Mouse (Mus musculus) intestine, embryonic 15.5 days (tissue): ENCODE measurements around the gene Cd9. TPM values are rescaled to one million over a fixed set of nuclear protein-coding genes. Genes with fewer than 3 reads are reported as not detected.
A peak's percentile ranks its signal among the peaks of the same experiment; 100 is the strongest.
"Not testable (repeated sequence)": the region's sequence is repeated elsewhere in the genome, so short reads cannot be mapped to it uniquely, and the experiment has no call there.

ENCODE experiments used
- ATAC-seq: fragments of 200-750 bp; cut with Nextera tagmentation; 2 replicates; pipeline ENCODE4 v1.8.0; 2017; ENCODE audit warnings: moderate TSS enrichment, moderate library complexity
- H3K27ac ChIP-seq: fragments of 300-500 bp; sonication (generic); 2 replicates; pipeline ENCODE4 v1.5.1; 2015; ENCODE audit warnings: mild to moderate bottlenecking, inconsistent platforms
- H3K27me3 ChIP-seq: fragments of 300-500 bp; sonication (generic); replicated peaks from 2 replicates; pipeline ENCODE4 v1.6.1; 2015; ENCODE audit warnings: inconsistent platforms
- H3K36me3 ChIP-seq: fragments of 300-500 bp; sonication (generic); 2 replicates; pipeline ENCODE4 v1.6.1; 2015; ENCODE audit warnings: inconsistent platforms
- H3K4me1 ChIP-seq: fragments of 300-500 bp; sonication (generic); replicated peaks from 2 replicates; pipeline ENCODE4 v1.6.1; 2015; ENCODE audit warnings: inconsistent platforms
- H3K4me2 ChIP-seq: fragments of 300-500 bp; sonication (generic); replicated peaks from 2 replicates; pipeline ENCODE4 v1.6.1; 2015; ENCODE audit warnings: mild to moderate bottlenecking, inconsistent platforms
- H3K4me3 ChIP-seq: fragments of 300-500 bp; sonication (generic); replicated peaks from 2 replicates; pipeline ENCODE4 v1.5.1; 2015; ENCODE audit warnings: inconsistent platforms
- H3K9ac ChIP-seq: fragments of 300-500 bp; sonication (generic); 2 replicates; pipeline ENCODE4 v1.6.1; 2015; ENCODE audit warnings: inconsistent platforms
- H3K9me3 ChIP-seq: fragments of 300-500 bp; sonication (generic); 2 replicates; pipeline ENCODE4 v1.6.1; 2016; ENCODE audit warnings: inconsistent platforms
- WGBS: fragments of 180-500 bp; shearing (Covaris S2); methylation state at CpG from one replicate; pipeline ENCODE4 v1.1.7; 2015; 5-methylcytosine and 5-hydroxymethylcytosine counted together
- polyA plus RNA-seq: library from polyadenylated mRNA; unstranded; fragments of >200 nt; fragmentation: Nextera tagmentation; extraction: Ambion mirVana; gene quantifications from 2 replicates; pipeline ENCODE4 v1.2.1, GENCODE M21; 2015

Cd9 gene
- polyA plus RNA-seq, 1 experiment from 2014 or later, result 171 TPM

- Histone ChIP-seq H3K4me2 (peak overlapping the region; percentile 92), H3K9me3 (no peaks in the 10 kb centered on the region), H3K9ac (peak overlapping the region; percentile 75; the same call in 1 of the 2 replicates), H3K27me3 (no peaks in the 10 kb centered on the region), H3K27ac (no peak overlapping the region), H3K36me3 (no peaks in the 10 kb centered on the region), H3K4me3 (peak overlapping the region; percentile 67), H3K4me1 (peaks cover 8% of the 10 kb centered on the region)
- 44% methylated on average over 5 of the region's 5 CpGs for WGBS
- peak; percentile 14; the same call in 1 of the 2 replicates for ATAC-seq
Observed at GRCm38 (mm10) chr6:125493147-125493546, 1.4 kb downstream of the Cd9 start.

GRCm38 (mm10) chr6:125492664-125493063 is 1.9 kb downstream of the Cd9 start:
- ATAC-seq, result no peak
- H3K9me3 ChIP-seq, result no peaks in the 10 kb centered on the region
- WGBS, result 66% methylated on average over 6 of the region's 6 CpGs
- peak overlapping the region; percentile 67 for H3K4me3 ChIP-seq
- H3K4me2 ChIP-seq, result peak overlapping the region; percentile 92
- no peaks in the 10 kb centered on the region for H3K36me3 ChIP-seq
- H3K4me1 ChIP-seq, result peaks cover 8% of the 10 kb centered on the region
- 0 out of 2 replicates have a peak overlapping the region, but pooled peaks have one; percentile 28 for H3K9ac ChIP-seq
- no peaks in the 10 kb centered on the region for H3K27me3 ChIP-seq
- no peak overlapping the region for H3K27ac ChIP-seq

- no peaks in the 10 kb centered on the region for H3K36me3 ChIP-seq
- peak overlapping the region; percentile 67; the same call in 1 of the 2 replicates for H3K4me3 ChIP-seq
- WGBS, result 53% methylated on average over 9 of the region's 9 CpGs
- no peaks in the 10 kb centered on the region for H3K9me3 ChIP-seq
- H3K27me3 ChIP-seq, result no peaks in the 10 kb centered on the region
- H3K4me1 ChIP-seq, result peaks cover 8% of the 10 kb centered on the region
- no peak overlapping the region for H3K9ac ChIP-seq
- H3K27ac ChIP-seq, result 0 out of 2 replicates have a peak overlapping the region, but pooled peaks have one; percentile 27
- H3K4me2 ChIP-seq, result peak overlapping the region; percentile 92
- no peak for ATAC-seq
Observed at GRCm38 (mm10) chr6:125492033-125492432, 2.6 kb downstream of the Cd9 start.

GRCm38 (mm10) chr6:125491393-125491792 is 3.2 kb downstream of the Cd9 start:
- 74% methylated on average over 10 of the region's 10 CpGs for WGBS
- Histone ChIP-seq H3K27ac (0 out of 2 replicates have a peak overlapping the region, but pooled peaks have one; percentile 27), H3K9me3 (no peaks in the 10 kb centered on the region), H3K9ac (no peak overlapping the region), H3K27me3 (no peaks in the 10 kb centered on the region), H3K36me3 (no peaks in the 10 kb centered on the region), H3K4me1 (peaks cover 8% of the 10 kb centered on the region), H3K4me2 (peak overlapping the region; percentile 28; the same call in 1 of the 2 replicates), H3K4me3 (no peak overlapping the region)
- ATAC-seq, result no peak

- Histone ChIP-seq H3K4me2 (no peak overlapping the region), H3K27ac (no peak overlapping the region), H3K36me3 (no peaks in the 10 kb centered on the region), H3K9me3 (no peaks in the 10 kb centered on the region), H3K9ac (no peak overlapping the region), H3K4me1 (peaks cover 11% of the 10 kb centered on the region), H3K4me3 (no peak overlapping the region), H3K27me3 (no peaks in the 10 kb centered on the region)
- 81% methylated on average over 11 of the region's 11 CpGs for WGBS
- ATAC-seq, result no peak
Observed at GRCm38 (mm10) chr6:125489881-125490559, 4.6 kb downstream of the Cd9 start.

- no peak overlapping the region for H3K4me2 ChIP-seq
Observed at GRCm38 (mm10) chr6:125485589-125485988, 9.0 kb downstream of the Cd9 start.

GRCm38 (mm10) chr6:125484721-125485120 is 9.9 kb downstream of the Cd9 start:
- Histone ChIP-seq H3K27ac (no peak overlapping the region), H3K27me3 (no peaks in the 10 kb centered on the region), H3K9me3 (no peaks in the 10 kb centered on the region), H3K9ac (no peak overlapping the region), H3K36me3 (no peaks in the 10 kb centered on the region), H3K4me1 (peaks cover 31% of the 10 kb centered on the region), H3K4me2 (no peak overlapping the region), H3K4me3 (no peak overlapping the region)
- 91% methylated on average over 2 of the region's 2 CpGs for WGBS
- no peak for ATAC-seq

More at GRCm38 (mm10) chr6:125485589-125485988, 9.0 kb downstream of the Cd9 start:
- Histone ChIP-seq H3K9me3 (no peaks in the 10 kb centered on the region), H3K27ac (no peak overlapping the region), H3K27me3 (no peaks in the 10 kb centered on the region), H3K9ac (no peak overlapping the region), H3K4me3 (no peak overlapping the region), H3K36me3 (no peaks in the 10 kb centered on the region), H3K4me1 (peaks cover 27% of the 10 kb centered on the region)
- WGBS, result 40% methylated on average over 4 of the region's 4 CpGs
- ATAC-seq, result no peak

- not testable (repeated sequence) for H3K27me3 ChIP-seq, H3K4me3 ChIP-seq, H3K9me3 ChIP-seq, H3K27ac ChIP-seq, ATAC-seq, H3K36me3 ChIP-seq, H3K9ac ChIP-seq, H3K4me2 ChIP-seq
- 91% methylated on average over 10 of the region's 10 CpGs for WGBS
- peaks cover 35% of the 10 kb centered on the region for H3K4me1 ChIP-seq
Observed at GRCm38 (mm10) chr6:125484313-125484660, 10.3 kb downstream of the Cd9 start.

- peaks cover 37% of the 10 kb centered on the region for H3K4me1 ChIP-seq
- no peaks in the 10 kb centered on the region for H3K36me3 ChIP-seq
- no peak for ATAC-seq
- no peak overlapping the region for H3K27ac ChIP-seq
- H3K4me2 ChIP-seq, result no peak overlapping the region
- H3K4me3 ChIP-seq, result no peak overlapping the region
- H3K27me3 ChIP-seq, result no peaks in the 10 kb centered on the region
- WGBS, result 79% methylated on average over 12 of the region's 12 CpGs
- no peaks in the 10 kb centered on the region for H3K9me3 ChIP-seq
- no peak overlapping the region for H3K9ac ChIP-seq
Observed at GRCm38 (mm10) chr6:125483515-125484312, 10.9 kb downstream of the Cd9 start.

GRCm38 (mm10) chr6:125482427-125482831 is 12.2 kb downstream of the Cd9 start:
- H3K27ac ChIP-seq, result no peak overlapping the region
- no peaks in the 10 kb centered on the region for H3K9me3 ChIP-seq
- no peak for ATAC-seq
- H3K36me3 ChIP-seq, result no peaks in the 10 kb centered on the region
- WGBS, result 63% methylated on average over 5 of the region's 5 CpGs
- H3K27me3 ChIP-seq, result no peaks in the 10 kb centered on the region
- H3K9ac ChIP-seq, result no peak overlapping the region
- H3K4me3 ChIP-seq, result no peak overlapping the region
- peaks cover 41% of the 10 kb centered on the region for H3K4me1 ChIP-seq
- H3K4me2 ChIP-seq, result no peak overlapping the region

GRCm38 (mm10) chr6:125481667-125482390 is 12.8 kb downstream of the Cd9 start:
- Histone ChIP-seq H3K36me3 (no peaks in the 10 kb centered on the region), H3K27ac (0 out of 2 replicates have a peak overlapping the region, but pooled peaks have one; percentile 36), H3K4me1 (peaks cover 47% of the 10 kb centered on the region), H3K9ac (no peak overlapping the region), H3K4me2 (no peak overlapping the region), H3K4me3 (no peak overlapping the region), H3K27me3 (no peaks in the 10 kb centered on the region), H3K9me3 (no peaks in the 10 kb centered on the region)
- WGBS, result 65% methylated on average over 7 of the region's 7 CpGs
- no peak for ATAC-seq
